Mouse (Mus musculus) 416B (cell line): ENCODE data around the gene Dlx4.
A peak's percentile ranks its signal among the peaks of the same experiment; 100 is the strongest.

Source experiments
- DNase-seq: peaks from one replicate; pipeline ENCODE4 v3.0.0; 2011; ENCODE audit warnings: low read depth

The Dlx4 gene

DNA sequence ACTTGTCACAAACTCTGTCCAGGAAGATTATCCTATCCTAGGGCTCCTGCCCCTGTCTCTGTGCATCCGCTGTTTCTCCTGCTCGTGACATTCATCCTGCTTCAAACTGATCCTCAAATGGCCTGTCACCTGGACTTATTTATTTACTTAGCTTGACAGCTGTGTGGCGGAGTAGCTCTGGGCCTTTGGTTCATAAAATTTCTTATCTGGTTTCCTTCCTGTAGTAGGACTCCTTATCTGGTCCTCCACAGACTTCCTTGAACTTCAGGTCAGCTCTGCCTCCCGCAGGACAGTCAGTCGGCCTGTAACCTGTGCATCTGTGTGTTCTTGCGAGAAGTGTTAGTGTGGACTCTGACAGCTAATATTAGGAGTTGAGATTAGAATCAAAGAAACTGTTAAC is 41.8 kb downstream of the Dlx4 start:
- peak; percentile 90 for DNase-seq

DNA sequence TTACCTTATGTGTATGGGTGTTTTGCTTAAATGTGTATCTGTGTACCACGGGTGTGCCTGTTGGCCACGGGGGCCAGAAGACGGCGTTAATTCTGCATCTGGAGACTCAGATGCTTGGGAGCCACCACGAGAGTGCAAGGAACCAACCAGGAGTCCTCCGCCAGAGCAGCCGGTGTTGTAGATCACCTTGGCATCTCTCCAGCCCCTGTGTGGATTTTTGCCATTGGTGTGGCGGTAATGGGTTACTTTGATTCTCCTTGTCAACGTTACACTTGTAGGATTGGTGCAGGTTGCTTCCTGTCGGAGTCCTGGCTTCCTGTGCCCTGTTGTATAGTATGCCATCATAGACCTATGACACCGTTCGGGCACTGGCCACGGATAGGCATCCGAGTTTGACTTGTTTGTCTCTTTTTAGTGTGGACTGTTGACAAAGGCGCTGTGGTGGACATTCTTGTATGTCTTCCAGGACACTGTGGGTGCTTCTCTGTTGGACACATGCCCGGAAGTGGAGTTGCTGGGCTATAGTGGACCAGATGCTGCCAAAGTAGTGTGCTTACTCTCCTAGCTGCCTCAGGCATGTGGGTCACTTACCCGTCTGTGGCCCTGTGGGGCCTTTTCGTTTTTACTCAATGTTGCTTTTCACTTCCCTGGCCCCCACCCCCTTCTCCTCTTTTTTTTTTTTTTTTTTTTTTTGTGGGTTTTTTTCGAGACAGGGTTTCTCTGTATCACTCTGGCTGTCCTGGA is 43.7 kb downstream of the Dlx4 start:
- no peak for DNase-seq

DNA sequence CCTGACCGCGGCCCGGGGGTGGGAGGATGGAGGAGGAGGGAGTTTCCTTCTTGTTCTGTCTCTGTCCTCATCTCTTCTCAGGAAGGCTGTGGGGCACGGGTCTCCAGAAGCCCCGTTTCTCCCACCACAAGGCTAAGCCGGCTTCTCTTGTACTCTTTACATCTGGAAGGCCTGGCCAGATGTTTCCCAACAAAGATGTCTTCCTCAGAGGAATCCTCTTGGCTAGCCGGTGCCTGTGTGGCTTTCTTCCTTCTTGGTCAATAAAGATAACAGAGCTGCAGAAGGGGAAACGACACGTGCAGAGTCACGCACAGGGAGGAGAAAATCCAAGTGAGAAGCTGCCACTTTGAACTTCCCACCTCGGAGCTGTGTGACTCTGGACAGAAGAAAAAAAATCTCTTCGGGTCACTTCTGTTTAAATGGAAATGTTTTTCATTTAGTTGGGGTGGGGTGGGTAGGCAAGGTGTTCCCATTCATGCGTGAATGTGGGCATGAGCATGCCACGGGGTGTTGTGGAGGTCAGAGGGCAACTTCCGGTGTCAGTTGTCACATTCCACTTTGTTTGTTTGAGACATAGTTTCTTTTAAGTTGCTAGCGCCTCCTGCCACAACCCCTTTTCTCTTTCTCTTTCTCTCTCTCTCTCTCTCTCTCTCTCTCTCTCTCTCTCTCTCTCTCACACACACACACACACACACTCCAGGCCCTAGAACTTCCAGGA is 44.8 kb downstream of the Dlx4 start:
- no peak for DNase-seq

DNA sequence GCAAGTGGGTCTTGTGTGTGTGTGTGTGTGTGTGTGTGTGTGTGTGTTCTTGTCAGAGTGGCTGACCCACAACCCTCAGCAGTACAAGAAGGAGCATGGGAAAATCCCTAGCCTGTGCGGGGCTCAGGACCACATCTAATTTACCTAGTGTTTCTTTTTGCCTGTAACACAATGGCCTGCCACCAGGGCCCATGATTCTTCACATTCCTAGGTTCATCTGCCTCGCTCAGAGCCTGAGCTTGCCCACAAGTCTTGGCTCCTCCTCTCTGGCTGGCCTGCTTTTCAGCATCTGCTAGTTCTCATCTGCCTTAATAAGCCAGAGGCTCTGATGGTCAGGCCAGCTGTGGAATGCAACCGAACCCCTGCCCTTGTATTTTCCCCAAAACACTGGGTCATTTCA is 45.7 kb downstream of the Dlx4 start:
- DNase-seq = no peak

DNA sequence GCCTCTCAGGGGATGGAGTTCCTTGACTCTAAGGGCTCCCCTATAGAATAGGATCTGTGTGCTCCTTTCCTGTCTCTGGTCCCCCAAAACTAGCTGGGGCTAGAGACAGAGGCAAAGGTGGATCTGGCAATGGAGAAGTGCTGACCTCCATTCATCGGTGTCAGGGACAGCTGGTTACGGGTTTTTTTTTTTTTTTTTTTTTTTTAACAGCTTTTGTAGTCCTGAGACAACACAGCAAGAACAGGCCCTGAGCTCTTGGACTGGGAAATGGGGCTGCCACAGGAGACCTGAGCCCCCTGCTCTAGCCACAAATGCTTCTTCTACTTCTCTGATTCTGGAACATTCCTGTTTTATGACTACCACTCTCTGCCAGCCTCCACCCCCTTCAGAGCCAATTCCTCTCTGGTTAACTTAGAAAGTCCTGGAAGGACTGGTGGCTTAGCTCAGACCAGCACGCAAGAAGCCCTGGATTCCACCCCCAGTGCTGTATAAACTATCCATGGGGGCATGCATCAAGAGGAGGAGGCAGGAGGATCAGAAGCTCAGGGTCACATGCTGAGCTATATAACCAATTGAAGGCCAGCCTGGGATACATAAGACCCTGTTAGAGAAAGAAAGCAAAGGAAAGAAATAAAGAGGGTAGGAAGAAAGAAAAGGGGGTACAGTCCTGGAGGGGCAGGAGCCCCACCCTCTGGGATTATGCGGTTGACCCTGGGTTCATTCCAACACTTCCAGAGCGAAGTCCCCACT is 47.5 kb downstream of the Dlx4 start:
- no peak for DNase-seq

DNA sequence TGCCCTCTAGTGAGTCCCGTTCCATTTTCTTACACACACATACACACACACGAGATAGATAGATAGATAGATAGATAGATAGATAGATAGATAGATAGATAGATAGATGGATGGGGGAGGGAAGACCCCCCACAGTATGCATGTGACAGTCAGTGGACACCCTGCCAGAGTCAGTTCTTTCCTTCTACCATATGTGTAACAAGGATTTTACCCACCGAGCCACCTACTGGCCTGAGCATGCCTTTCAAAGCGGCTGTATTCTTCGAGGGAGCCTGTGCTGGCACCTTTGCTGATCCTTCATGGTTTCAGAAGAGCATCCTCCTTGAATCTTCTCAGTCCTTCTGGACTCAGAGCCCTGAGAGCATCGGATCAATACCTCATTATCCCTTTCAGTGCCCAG is 48.2 kb downstream of the Dlx4 start:
- DNase-seq = no peak

DNA sequence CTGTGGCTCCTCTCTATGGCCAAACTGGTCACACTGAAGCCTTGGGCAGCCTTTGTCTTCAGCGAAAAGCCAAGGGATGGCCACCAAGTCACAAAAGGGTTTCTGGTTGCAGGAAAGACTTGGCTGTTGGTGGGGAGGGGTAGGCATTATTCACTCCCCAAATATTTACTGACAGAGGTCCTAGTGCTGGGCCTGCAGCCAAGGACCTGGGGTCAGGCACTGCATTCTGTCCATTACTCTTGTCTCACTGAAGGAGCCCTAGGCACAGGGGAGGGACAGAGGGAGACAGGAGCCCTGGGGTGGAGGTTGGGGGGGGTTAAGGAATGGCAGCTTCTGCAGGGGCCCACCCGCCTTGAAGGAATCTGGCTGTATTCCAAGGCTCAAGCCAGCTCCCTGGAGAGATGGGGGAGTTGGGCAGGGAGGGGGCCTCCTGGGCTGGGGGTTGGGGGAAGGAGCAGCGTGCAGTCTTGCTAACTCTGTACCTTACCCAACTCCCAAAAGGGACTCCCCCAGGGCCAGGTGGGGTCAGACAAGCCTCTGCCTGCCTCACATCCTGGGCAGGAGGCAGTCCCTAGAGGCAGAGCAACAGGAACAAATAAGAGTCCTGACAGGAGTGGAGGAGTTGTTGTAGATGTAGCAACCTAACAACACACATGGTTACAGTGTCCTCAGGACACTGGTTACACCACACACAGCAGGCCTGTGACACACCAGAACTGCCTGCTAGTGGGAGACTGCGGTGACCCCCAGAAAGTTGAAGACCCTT is 49.3 kb downstream of the Dlx4 start:
- DNase-seq = no peak

DNA sequence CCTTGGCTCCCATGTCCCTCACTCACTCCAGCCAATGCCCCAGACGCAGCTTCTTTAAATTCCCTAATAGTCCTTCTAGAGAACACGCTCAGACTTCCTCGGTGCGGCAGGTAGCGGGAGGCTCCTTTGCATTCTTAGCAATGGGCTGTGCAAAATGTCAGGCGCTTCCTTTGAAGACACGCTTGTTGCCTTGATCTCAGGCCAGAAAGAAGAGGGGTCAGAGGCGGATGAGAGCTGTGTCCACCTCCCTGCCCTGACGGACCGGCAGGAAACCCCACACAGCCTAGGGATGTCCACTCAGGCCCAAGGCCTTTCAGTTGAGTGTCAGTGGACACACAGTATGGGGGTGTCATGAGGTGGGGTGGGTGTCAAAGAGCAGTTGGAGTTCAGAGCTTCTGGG is 50.5 kb downstream of the Dlx4 start:
- DNase-seq = no peak

DNA sequence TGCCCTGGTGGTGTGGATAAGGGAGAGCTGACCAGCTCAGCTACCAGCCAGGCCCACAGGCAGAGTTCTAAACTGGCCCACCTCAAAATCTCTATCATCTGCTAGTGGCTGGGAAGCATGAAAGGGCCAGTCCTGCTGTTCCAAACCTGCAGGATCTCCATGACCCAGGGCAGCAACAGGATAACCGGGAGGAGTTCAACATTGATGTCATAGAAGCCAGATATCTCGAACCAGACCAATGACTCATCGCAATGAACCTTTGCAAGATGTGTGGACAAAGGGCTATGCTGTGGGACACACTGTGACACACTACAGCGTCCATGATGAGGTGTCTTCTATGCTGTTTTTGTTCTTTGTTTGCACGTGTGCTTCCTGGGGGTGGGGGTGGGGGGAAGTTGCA is 53.0 kb downstream of the Dlx4 start:
- peak; percentile 32 for DNase-seq
